Mouse (Mus musculus) cerebellum, adult 2 months (tissue): ENCODE measurements at regions not wholly inside any gene's neighbourhood (a gene's known extent, or its start where the extent isn't known, plus 50 kb on each side); places are given as distances from the start of the nearest gene placed in this dataset.
A peak's percentile ranks its signal among the peaks of the same experiment; 100 is the strongest.

Source experiments
- DNase-seq, 2 experiments: peaks; one replicate each; pipeline ENCODE4 v3.0.0; 2021
- H3K27ac ChIP-seq: fragments of 200-500 bp; 2 replicates; pipeline ENCODE4 v1.5.1; 2012; ENCODE audit warnings: low read length, control low read depth, inconsistent platforms; ENCODE audit not compliant: insufficient read depth
- H3K27me3 ChIP-seq: fragments of 200-500 bp; 2 replicates; pipeline ENCODE4 v1.6.1; 2012; ENCODE audit warnings: inconsistent platforms, mild to moderate bottlenecking, low read length, moderate library complexity; ENCODE audit not compliant: control insufficient read depth, insufficient read depth
- H3K4me1 ChIP-seq: fragments of 200-500 bp; 2 replicates; pipeline ENCODE4 v1.6.1; 2011; ENCODE audit warnings: low read length; ENCODE audit not compliant: control insufficient read depth, insufficient read depth
- H3K4me3 ChIP-seq: fragments of 200-500 bp; replicated peaks from 2 replicates; pipeline ENCODE3; 2011; ENCODE audit warnings: mild to moderate bottlenecking, low read depth, low read length, control low read depth; ENCODE audit not compliant: insufficient read depth
- CTCF ChIP-seq: fragments of 200-500 bp; IDR thresholded peaks from 2 replicates; pipeline ENCODE4 v1.5.1; 2011; ENCODE audit warnings: low read depth, mild to moderate bottlenecking, control low read depth, low read length, moderate library complexity, borderline replicate concordance; ENCODE audit not compliant: insufficient read depth
- POLR2A ChIP-seq: fragments of 200-500 bp; IDR thresholded peaks from 2 replicates; pipeline ENCODE4 v1.6.1; 2011; ENCODE audit warnings: low read length, control low read depth, borderline replicate concordance; ENCODE audit not compliant: insufficient read depth
- WGBS: fragments of 180-500 bp; shearing (Covaris S2); methylation state at CpG from one replicate; pipeline ENCODE4 v1.1.7; 2018; 5-methylcytosine and 5-hydroxymethylcytosine counted together

- no peaks in the 10 kb centered on the region for H3K4me1 ChIP-seq
- no peak for TF ChIP-seq CTCF
- TF ChIP-seq POLR2A, result no peak
- H3K4me3 ChIP-seq, result no peak overlapping the region
- no peaks in the 10 kb centered on the region; the same call in 1 of the 2 replicates for H3K27me3 ChIP-seq
- H3K27ac ChIP-seq, result no peak overlapping the region
- WGBS, result 48% methylated on average over 9 of the region's 9 CpGs
- DNase-seq, result no peak
These were observed 265.1 kb downstream of the Dmrt2 start for GRCm38 (mm10) chr19:25937343-25937742.

GRCm38 (mm10) chr19:25971210-25971609 is 299.0 kb downstream of the Dmrt2 start:
- TF ChIP-seq CTCF (no peak), POLR2A (no peak)
- Histone ChIP-seq H3K27me3 (no peaks in the 10 kb centered on the region), H3K4me3 (no peak overlapping the region), H3K27ac (no peak overlapping the region), H3K4me1 (peaks cover 7% of the 10 kb centered on the region)
- no peak for DNase-seq
- 66% methylated on average over 5 of the region's 5 CpGs for WGBS

GRCm38 (mm10) chr19:25975202-25975601 is 303.0 kb downstream of the Dmrt2 start:
- Histone ChIP-seq H3K27me3 (no peaks in the 10 kb centered on the region), H3K4me1 (peaks cover 7% of the 10 kb centered on the region), H3K27ac (no peak overlapping the region), H3K4me3 (no peak overlapping the region)
- TF ChIP-seq POLR2A (no peak), CTCF (no peak)
- DNase-seq, result peak; percentile 18 to 77

GRCm38 (mm10) chr19:25980308-25980707 is 308.1 kb downstream of the Dmrt2 start:
- no peak for DNase-seq
- no peak overlapping the region for H3K27ac ChIP-seq
- no peaks in the 10 kb centered on the region for H3K27me3 ChIP-seq
- no peak overlapping the region for H3K4me3 ChIP-seq
- no peaks in the 10 kb centered on the region; the same call in 1 of the 2 replicates for H3K4me1 ChIP-seq
- WGBS, result 68% methylated on average over 4 of the region's 4 CpGs
- TF ChIP-seq POLR2A (no peak), CTCF (no peak)

- Histone ChIP-seq H3K4me1 (no peaks in the 10 kb centered on the region; the same call in 1 of the 2 replicates), H3K27ac (no peak overlapping the region), H3K27me3 (no peaks in the 10 kb centered on the region), H3K4me3 (no peak overlapping the region)
- 17% methylated on average over 8 of the region's 8 CpGs for WGBS
- DNase-seq, result peak in 1 of 2 experiments; percentile 3
- no peak for TF ChIP-seq POLR2A
- no peak for TF ChIP-seq CTCF
These were observed 342.5 kb downstream of the Dmrt2 start for GRCm38 (mm10) chr19:26014620-26015180.

- 72% methylated on average over 7 of the region's 7 CpGs for WGBS
These were observed 348.9 kb downstream of the Dmrt2 start for GRCm38 (mm10) chr19:26021141-26021540.

GRCm38 (mm10) chr19:26026103-26026502 is 353.9 kb downstream of the Dmrt2 start:
- TF ChIP-seq POLR2A, result no peak
- no peak for TF ChIP-seq CTCF
- H3K4me1 ChIP-seq, result no peaks in the 10 kb centered on the region
- H3K4me3 ChIP-seq, result no peak overlapping the region
- no peaks in the 10 kb centered on the region for H3K27me3 ChIP-seq
- no peak overlapping the region for H3K27ac ChIP-seq
- 62% methylated on average over 3 of the region's 3 CpGs for whole genome bisulfite sequencing
- no peak for DNase-seq

More at GRCm38 (mm10) chr19:26021141-26021540, 348.9 kb downstream of the Dmrt2 start:
- H3K4me1 ChIP-seq, result no peaks in the 10 kb centered on the region
- TF ChIP-seq CTCF (no peak), POLR2A (no peak)
- H3K27ac ChIP-seq, result no peak overlapping the region
- H3K4me3 ChIP-seq, result no peak overlapping the region
- H3K27me3 ChIP-seq, result no peaks in the 10 kb centered on the region
- DNase-seq, result no peak

GRCm38 (mm10) chr19:26037270-26037669 is 365.1 kb downstream of the Dmrt2 start:
- 10% methylated on average over 7 of the region's 7 CpGs for WGBS
- H3K27ac ChIP-seq, result no peak overlapping the region
- no peaks in the 10 kb centered on the region for H3K27me3 ChIP-seq
- no peak for TF ChIP-seq POLR2A
- 0 out of 2 replicates have a peak, but pooled peaks have one; percentile 10 for TF ChIP-seq CTCF
- no peaks in the 10 kb centered on the region for H3K4me1 ChIP-seq
- DNase-seq, result peak in 1 of 2 experiments; percentile 2
- H3K4me3 ChIP-seq, result no peak overlapping the region
